Mouse (Mus musculus): ENCODE results near the gene Cyp1a2. TPM values are rescaled to one million over a fixed set of nuclear protein-coding genes. Genes with fewer than 3 reads are reported as not detected.

The Cyp1a2 gene
- not detected for polyA plus RNA-seq (2012; fragmentation: generic; extraction: Trizol)

- H3K4me2 ChIP-seq (ENCODE audit: low read depth) = no peak within 1 kb of the TSS
- H3K4me3 ChIP-seq = no peak within 1 kb of the TSS
- H3ac ChIP-seq (ENCODE audit: control insufficient read depth, insufficient read length) = no peak within 1 kb of the TSS
- peaks cover 23% of the 10 kb centered on the region for H3K27me3 ChIP-seq (ENCODE audit: control insufficient read depth, insufficient read depth, insufficient read length)
- no peak for TF ChIP-seq MYOD1 (IDR thresholded peaks at IDR 0.05; ENCODE audit: control insufficient read depth in 1 of 3, insufficient read length in 2 of 3, low read depth in 2 of 3)
- no peak for TF ChIP-seq POLR2A (IDR thresholded peaks at IDR 0.05; ENCODE audit: insufficient read length, low read depth)
- no peak for TF ChIP-seq POLR2AphosphoS2 (IDR thresholded peaks at IDR 0.05; ENCODE audit: insufficient read length, low read depth)
- no peak for TF ChIP-seq TCF12 (IDR thresholded peaks at IDR 0.05; ENCODE audit: insufficient read depth, poor library complexity, severe bottlenecking)
- TF ChIP-seq USF1 (IDR thresholded peaks at IDR 0.05; ENCODE audit: low read depth) = no peak
- no peak for TF ChIP-seq SRF (IDR thresholded peaks at IDR 0.05; ENCODE audit: control insufficient read depth, insufficient read length, low read depth)
- TF ChIP-seq MYOG (IDR thresholded peaks at IDR 0.05; ENCODE audit: control insufficient read depth in 1 of 3, insufficient read depth in 1 of 3, insufficient read length in 2 of 3, low read depth in 2 of 3) = no peak
- no peak for TF ChIP-seq REST (IDR thresholded peaks at IDR 0.05; ENCODE audit: insufficient read depth, insufficient read length)
- no peaks in the 10 kb centered on the region for H3K79me2 ChIP-seq (ENCODE audit: control insufficient read depth, insufficient read depth)
- H3K36me3 ChIP-seq (ENCODE audit: control insufficient read depth, insufficient read depth) = no peaks in the 10 kb centered on the region
These were observed at the start of gene Cyp1a2 for GRCm38 (mm10) chr9:57683520-57683919. Gene Cyp1a2, minus strand, starts transcription at chr9:57683703.

GRCm38 (mm10) chr9:57728312-57728711 is 44.8 kb upstream of the Cyp1a2 start:
- no peaks in the 10 kb centered on the region for H3K27me3 ChIP-seq (ENCODE audit: control insufficient read depth, insufficient read depth, insufficient read length)
- H3K4me2 ChIP-seq (ENCODE audit: low read depth) = no peak overlapping the region
- H3ac ChIP-seq (ENCODE audit: control insufficient read depth, insufficient read length) = no peak overlapping the region
- no peak overlapping the region for H3K4me3 ChIP-seq
- H3K79me2 ChIP-seq (ENCODE audit: control insufficient read depth, insufficient read depth) = peaks cover 19% of the 10 kb centered on the region
- TF ChIP-seq REST (IDR thresholded peaks at IDR 0.05; ENCODE audit: insufficient read depth, insufficient read length) = no peak
- peaks cover 9% of the 10 kb centered on the region for H3K36me3 ChIP-seq (ENCODE audit: control insufficient read depth, insufficient read depth)

GRCm38 (mm10) chr9:57724701-57725100 is 41.2 kb upstream of the Cyp1a2 start:
- Histone ChIP-seq H3K79me2 (ENCODE audit: control insufficient read depth, insufficient read depth) (peaks cover 27% of the 10 kb centered on the region), H3K36me3 (ENCODE audit: control insufficient read depth, insufficient read depth) (peaks cover 21% of the 10 kb centered on the region), H3ac (ENCODE audit: control insufficient read depth, insufficient read length) (no peak overlapping the region), H3K27me3 (ENCODE audit: control insufficient read depth, insufficient read depth, insufficient read length) (no peaks in the 10 kb centered on the region), H3K4me3 (no peak overlapping the region), H3K4me2 (ENCODE audit: low read depth) (no peak overlapping the region)
- TF ChIP-seq MAX (IDR thresholded peaks at IDR 0.05; ENCODE audit: low read depth) = no peak
- no peak for TF ChIP-seq POLR2A (IDR thresholded peaks at IDR 0.05; ENCODE audit: insufficient read length, low read depth)
- no peak for TF ChIP-seq E2F4 (IDR thresholded peaks at IDR 0.05; ENCODE audit: insufficient read depth)
- no peak for TF ChIP-seq MYOD1 (IDR thresholded peaks at IDR 0.05; ENCODE audit: control insufficient read depth in 1 of 3, insufficient read length in 2 of 3, low read depth in 2 of 3)
- no peak for TF ChIP-seq CEBPB (IDR thresholded peaks at IDR 0.05; ENCODE audit: insufficient read depth, poor library complexity, severe bottlenecking)
- TF ChIP-seq TCF12 (IDR thresholded peaks at IDR 0.05; ENCODE audit: insufficient read depth, poor library complexity, severe bottlenecking) = no peak
- no peak for TF ChIP-seq MYOG (IDR thresholded peaks at IDR 0.05; ENCODE audit: control insufficient read depth in 1 of 3, insufficient read depth in 1 of 3, insufficient read length in 2 of 3, low read depth in 2 of 3)
- TF ChIP-seq POLR2AphosphoS2 (IDR thresholded peaks at IDR 0.05; ENCODE audit: insufficient read length, low read depth) = no peak
- TF ChIP-seq SRF (IDR thresholded peaks at IDR 0.05; ENCODE audit: control insufficient read depth, insufficient read length, low read depth) = no peak
- no peak for TF ChIP-seq USF1 (IDR thresholded peaks at IDR 0.05; ENCODE audit: low read depth)
- no peak for TF ChIP-seq REST (IDR thresholded peaks at IDR 0.05; ENCODE audit: insufficient read depth, insufficient read length)
- no peak for TF ChIP-seq TCF3 (IDR thresholded peaks at IDR 0.05; ENCODE audit: insufficient read length, low read depth)

- peaks cover 24% of the 10 kb centered on the region for H3K36me3 ChIP-seq (ENCODE audit: control insufficient read depth, insufficient read depth)
- H3K27me3 ChIP-seq (ENCODE audit: control insufficient read depth, insufficient read depth, insufficient read length) = no peaks in the 10 kb centered on the region
- H3K4me2 ChIP-seq (ENCODE audit: low read depth) = no peak overlapping the region
- no peak overlapping the region for H3ac ChIP-seq (ENCODE audit: control insufficient read depth, insufficient read length)
- peaks cover 25% of the 10 kb centered on the region for H3K79me2 ChIP-seq (ENCODE audit: control insufficient read depth, insufficient read depth)
- H3K4me3 ChIP-seq = no peak overlapping the region
- TF ChIP-seq MYOD1 (IDR thresholded peaks at IDR 0.05; ENCODE audit: control insufficient read depth in 1 of 3, insufficient read length in 2 of 3, low read depth in 2 of 3) (no peak), TCF12 (IDR thresholded peaks at IDR 0.05; ENCODE audit: insufficient read depth, poor library complexity, severe bottlenecking) (no peak), E2F4 (IDR thresholded peaks at IDR 0.05; ENCODE audit: insufficient read depth) (no peak), POLR2AphosphoS2 (IDR thresholded peaks at IDR 0.05; ENCODE audit: insufficient read length, low read depth) (no peak), MAX (IDR thresholded peaks at IDR 0.05; ENCODE audit: low read depth) (no peak), POLR2A (IDR thresholded peaks at IDR 0.05; ENCODE audit: insufficient read length, low read depth) (no peak), CEBPB (IDR thresholded peaks at IDR 0.05; ENCODE audit: insufficient read depth, poor library complexity, severe bottlenecking) (no peak)
These were observed 40.3 kb upstream of the Cyp1a2 start for GRCm38 (mm10) chr9:57723796-57724195.

- no peak for TF ChIP-seq TCF3 (IDR thresholded peaks at IDR 0.05; ENCODE audit: insufficient read length, low read depth)
- TF ChIP-seq MYOD1 (IDR thresholded peaks at IDR 0.05; ENCODE audit: control insufficient read depth in 1 of 3, insufficient read length in 2 of 3, low read depth in 2 of 3) = no peak
- no peak for TF ChIP-seq POLR2AphosphoS2 (IDR thresholded peaks at IDR 0.05; ENCODE audit: insufficient read length, low read depth)
- TF ChIP-seq E2F4 (IDR thresholded peaks at IDR 0.05; ENCODE audit: insufficient read depth) = no peak
- Histone ChIP-seq H3ac (ENCODE audit: control insufficient read depth, insufficient read length) (no peak overlapping the region), H3K27me3 (ENCODE audit: control insufficient read depth, insufficient read depth, insufficient read length) (no peaks in the 10 kb centered on the region), H3K36me3 (ENCODE audit: control insufficient read depth, insufficient read depth) (peaks cover 24% of the 10 kb centered on the region), H3K4me2 (ENCODE audit: low read depth) (no peak overlapping the region), H3K79me2 (ENCODE audit: control insufficient read depth, insufficient read depth) (peaks cover 25% of the 10 kb centered on the region), H3K4me3 (no peak overlapping the region)
These were observed 39.8 kb upstream of the Cyp1a2 start for GRCm38 (mm10) chr9:57723315-57723715.
